ENCODE assay signal across 15 mouse cellular contexts in genomic region chr2:79544793-79545260, GRCm38 (mm10).
DNase-seq lines count a peak whose midpoint lies in the region; ATAC-seq and TF ChIP-seq lines count a peak whose summit lies in the region.
"Had no signal": no experiment of that assay in that cellular context is flagged by ENCODE, and none has a peak within 500 bp of the region (broad histone marks: within the 10 kb centered on the region; RNA-seq: fewer than 3 reads in every experiment).

No protein-coding gene starts in this region.

- DNase-seq in liver, postnatal 0 days = no peak
- DNase-seq in kidney, adult 8-10 months = peak; percentile 13 to 40
- no peak for DNase-seq in urinary bladder, adult 2 months (ENCODE audit: low spot score)
- DNase-seq in frontal cortex, postnatal 10 days (ENCODE audit: low spot score in 2 of 2) = no peak
- DNase-seq: adrenal gland, postnatal 10 days; cerebellum, adult 9-10 months; right cerebral cortex, postnatal 25 days; thymus, postnatal 25 days had no signal

- TF ChIP-seq EP300 in liver, postnatal 0 days (IDR thresholded peaks at IDR 0.05; ENCODE audit: low read depth) = no peak

- H3K4me2 ChIP-seq in heart, embryonic 12.5 days = no peak overlapping the region
- H3K4me2 ChIP-seq in heart, embryonic 11.5 days = no peak overlapping the region
- no peak overlapping the region for H3K4me2 ChIP-seq in liver, postnatal 0 days (ENCODE audit: low read depth, low read length)
- H3K4me2 ChIP-seq in liver, embryonic 12.5 days = no peak overlapping the region
- H3K4me2 ChIP-seq in stomach, embryonic 14.5 days (replicated peaks; ENCODE audit: low read depth, low read length) = no peak overlapping the region
- H3K4me2 ChIP-seq: hindbrain, embryonic 12.5 days; limb, embryonic 13.5 days; midbrain, embryonic 15.5 days had no signal

- WGBS in heart, embryonic 12.5 days = 42% methylated on average over 4 of the region's 4 CpGs
- WGBS in heart, embryonic 11.5 days (ENCODE audit: insufficient replicate concordance) = 63% methylated on average over 4 of the region's 4 CpGs
- 74% methylated on average over 4 of the region's 4 CpGs for WGBS in liver, postnatal 0 days (ENCODE audit: insufficient replicate concordance)
- WGBS in liver, embryonic 12.5 days (ENCODE audit: insufficient replicate concordance) = 67% methylated on average over 4 of the region's 4 CpGs
- WGBS in stomach, embryonic 14.5 days = 35% methylated on average over 4 of the region's 4 CpGs

- ATAC-seq in heart, embryonic 12.5 days (ENCODE audit: insufficient number of reproducible peaks, low FRiP score) = peak; percentile 18; the same call in 1 of the 2 replicates
- no peak for ATAC-seq in heart, embryonic 11.5 days (replicated peaks; ENCODE audit: insufficient number of reproducible peaks, low FRiP score, low TSS enrichment)
- ATAC-seq in liver, postnatal 0 days = peak; percentile 57
- ATAC-seq in liver, embryonic 12.5 days = no peak
- 0 out of 2 replicates have a peak, but pooled peaks have one; percentile 30 for ATAC-seq in stomach, embryonic 14.5 days (ENCODE audit: insufficient number of reproducible peaks, insufficient read depth, low FRiP score, low read depth)
- ATAC-seq: midbrain, embryonic 15.5 days had no signal

- peak overlapping the region; percentile 41 for H3K27ac ChIP-seq in heart, embryonic 12.5 days (ENCODE audit: poor library complexity, severe bottlenecking)
- H3K27ac ChIP-seq in heart, embryonic 11.5 days (ENCODE audit: low read depth, low read length) = no peak overlapping the region
- H3K27ac ChIP-seq in liver, postnatal 0 days (ENCODE audit: low read depth) = no peak overlapping the region
- H3K27ac ChIP-seq in liver, embryonic 12.5 days = no peak overlapping the region
- H3K27ac ChIP-seq in stomach, embryonic 14.5 days (ENCODE audit: low read length) = peak overlapping the region; percentile 33; the same call in 1 of the 2 replicates
- H3K27ac ChIP-seq: hindbrain, embryonic 12.5 days; limb, embryonic 13.5 days; midbrain, embryonic 15.5 days had no signal

- H3K4me1 ChIP-seq in heart, embryonic 12.5 days (replicated peaks) = peaks cover 36% of the 10 kb centered on the region
- peaks cover 12% of the 10 kb centered on the region for H3K4me1 ChIP-seq in heart, embryonic 11.5 days (ENCODE audit: control insufficient read depth, insufficient read depth, low read length)
- peaks cover 10% of the 10 kb centered on the region for H3K4me1 ChIP-seq in liver, postnatal 0 days (ENCODE audit: insufficient read depth)
- H3K4me1 ChIP-seq in liver, embryonic 12.5 days = no peaks in the 10 kb centered on the region
- peaks cover 33% of the 10 kb centered on the region; the same call in 1 of the 2 replicates for H3K4me1 ChIP-seq in stomach, embryonic 14.5 days (ENCODE audit: control insufficient read depth, insufficient read depth, low read length)
- H3K4me1 ChIP-seq: hindbrain, embryonic 12.5 days; midbrain, embryonic 15.5 days had no signal

- H3K27me3 ChIP-seq in heart, embryonic 12.5 days (replicated peaks) = no peaks in the 10 kb centered on the region
- no peaks in the 10 kb centered on the region for H3K27me3 ChIP-seq in heart, embryonic 11.5 days (ENCODE audit: control insufficient read depth, insufficient read depth, low read length)
- no peaks in the 10 kb centered on the region for H3K27me3 ChIP-seq in liver, postnatal 0 days (ENCODE audit: insufficient read depth, low read length)
- no peaks in the 10 kb centered on the region for H3K27me3 ChIP-seq in liver, embryonic 12.5 days (replicated peaks)
- no peaks in the 10 kb centered on the region for H3K27me3 ChIP-seq in stomach, embryonic 14.5 days (ENCODE audit: control insufficient read depth, insufficient read depth, low read length)
- H3K27me3 ChIP-seq: hindbrain, embryonic 12.5 days; limb, embryonic 13.5 days; midbrain, embryonic 15.5 days had no signal

- no peak overlapping the region for H3K9ac ChIP-seq in heart, embryonic 12.5 days
- H3K9ac ChIP-seq in heart, embryonic 11.5 days (ENCODE audit: low read depth, low read length) = no peak overlapping the region
- no peak overlapping the region for H3K9ac ChIP-seq in liver, postnatal 0 days (replicated peaks)
- no peak overlapping the region for H3K9ac ChIP-seq in liver, embryonic 12.5 days
- H3K9ac ChIP-seq in stomach, embryonic 14.5 days (replicated peaks; ENCODE audit: low read depth, low read length) = no peak overlapping the region
- H3K9ac ChIP-seq: hindbrain, embryonic 12.5 days; limb, embryonic 13.5 days; midbrain, embryonic 15.5 days had no signal

- no peak overlapping the region for H3K4me3 ChIP-seq in heart, embryonic 12.5 days
- no peak overlapping the region for H3K4me3 ChIP-seq in heart, embryonic 11.5 days (ENCODE audit: low read depth, low read length)
- H3K4me3 ChIP-seq in liver, postnatal 0 days (ENCODE audit: low read depth, low read length) = no peak overlapping the region
- no peak overlapping the region for H3K4me3 ChIP-seq in liver, embryonic 12.5 days
- no peak overlapping the region for H3K4me3 ChIP-seq in stomach, embryonic 14.5 days (ENCODE audit: low read depth, low read length)
- H3K4me3 ChIP-seq: hindbrain, embryonic 12.5 days; limb, embryonic 13.5 days; midbrain, embryonic 15.5 days had no signal

- H3K9me3 ChIP-seq in heart, embryonic 12.5 days (replicated peaks) = no peaks in the 10 kb centered on the region
- no peaks in the 10 kb centered on the region for H3K9me3 ChIP-seq in heart, embryonic 11.5 days (replicated peaks; ENCODE audit: control insufficient read depth, low read length)
- no peaks in the 10 kb centered on the region for H3K9me3 ChIP-seq in liver, postnatal 0 days (ENCODE audit: low read length)
- no peaks in the 10 kb centered on the region for H3K9me3 ChIP-seq in liver, embryonic 12.5 days (replicated peaks)
- H3K9me3 ChIP-seq in stomach, embryonic 14.5 days (ENCODE audit: control insufficient read depth, low read depth, low read length) = no peaks in the 10 kb centered on the region
- H3K9me3 ChIP-seq: hindbrain, embryonic 12.5 days; limb, embryonic 13.5 days; midbrain, embryonic 15.5 days had no signal

- TF ChIP-seq CTCF in liver, postnatal 0 days (IDR thresholded peaks at IDR 0.05; ENCODE audit: low read depth) = no peak

- no peaks in the 10 kb centered on the region for H3K36me3 ChIP-seq in heart, embryonic 12.5 days
- no peaks in the 10 kb centered on the region for H3K36me3 ChIP-seq in heart, embryonic 11.5 days (ENCODE audit: control insufficient read depth, insufficient read depth, low read length)
- no peaks in the 10 kb centered on the region for H3K36me3 ChIP-seq in liver, postnatal 0 days (replicated peaks; ENCODE audit: insufficient read depth, low read length)
- H3K36me3 ChIP-seq in liver, embryonic 12.5 days = no peaks in the 10 kb centered on the region
- no peaks in the 10 kb centered on the region for H3K36me3 ChIP-seq in stomach, embryonic 14.5 days (ENCODE audit: control insufficient read depth, insufficient read depth, low read length)
- H3K36me3 ChIP-seq: hindbrain, embryonic 12.5 days; limb, embryonic 13.5 days; midbrain, embryonic 15.5 days had no signal

Comparison
In these comparisons a context has a peak if more than half of its experiments do, and no peak if none do; other contexts are left out.
1. ATAC-seq: peak in heart, embryonic 12.5 days (single experiment), liver, postnatal 0 days (single experiment) and stomach, embryonic 14.5 days (single experiment); none in heart, embryonic 11.5 days (single experiment) and liver, embryonic 12.5 days (single experiment).
2. H3K27ac ChIP-seq: peak in heart, embryonic 12.5 days (single experiment) and stomach, embryonic 14.5 days (single experiment); none in heart, embryonic 11.5 days (single experiment), liver, postnatal 0 days (single experiment) and liver, embryonic 12.5 days (single experiment).
3. DNase-seq: peak in kidney, adult 8-10 months (2 of 2); none in liver, postnatal 0 days (single experiment), urinary bladder, adult 2 months (single experiment) and frontal cortex, postnatal 10 days (0 of 2).